Mouse (Mus musculus) neural tube, embryonic 14.5 days (tissue): ENCODE measurements at regions not wholly inside any gene's neighbourhood (a gene's known extent, or its start where the extent isn't known, plus 50 kb on each side); places are given as distances from the start of the nearest gene placed in this dataset.

Source experiments
- ATAC-seq: fragments of 200-750 bp; cut with Nextera tagmentation; 2 replicates; pipeline ENCODE4 v1.8.0; 2017; ENCODE audit warnings: low read depth, mild to moderate bottlenecking, moderate TSS enrichment, moderate library complexity
- H3K27ac ChIP-seq: fragments of 300-500 bp; sonication (generic); 2 replicates; pipeline ENCODE4 v1.5.1; 2014; ENCODE audit warnings: low read depth, mild to moderate bottlenecking, control low read depth, low read length, moderate library complexity, mixed read lengths
- H3K27me3 ChIP-seq: fragments of 300-500 bp; sonication (generic); 2 replicates; pipeline ENCODE4 v1.6.1; 2014; ENCODE audit warnings: low read length; ENCODE audit not compliant: control insufficient read depth, insufficient read depth
- H3K36me3 ChIP-seq: fragments of 300-500 bp; sonication (generic); 2 replicates; pipeline ENCODE4 v1.6.1; 2014; ENCODE audit warnings: low read length, mixed read lengths; ENCODE audit not compliant: control insufficient read depth, insufficient read depth
- H3K4me1 ChIP-seq: fragments of 300-500 bp; sonication (generic); 2 replicates; pipeline ENCODE4 v1.6.1; 2014; ENCODE audit warnings: low read length; ENCODE audit not compliant: control insufficient read depth, insufficient read depth
- H3K4me2 ChIP-seq: fragments of 300-500 bp; sonication (generic); 2 replicates; pipeline ENCODE4 v1.6.1; 2014; ENCODE audit warnings: mild to moderate bottlenecking, low read depth, low read length, control low read depth
- H3K4me3 ChIP-seq: fragments of 300-500 bp; sonication (generic); 2 replicates; pipeline ENCODE4 v1.5.1; 2014; ENCODE audit warnings: low read depth, low read length, control low read depth, mixed read lengths
- H3K9ac ChIP-seq: fragments of 300-500 bp; sonication (generic); replicated peaks from 2 replicates; pipeline ENCODE4 v1.6.1; 2014; ENCODE audit warnings: low read depth, mild to moderate bottlenecking, control low read depth, low read length, mixed read lengths
- H3K9me3 ChIP-seq: fragments of 300-500 bp; sonication (generic); 2 replicates; pipeline ENCODE4 v1.6.1; 2016; ENCODE audit warnings: low read length; ENCODE audit not compliant: control insufficient read depth
- WGBS: fragments of 180-500 bp; shearing (Covaris S2); extraction: QIAGEN DNeasy Blood & Tissue Kit; methylation state at CpG from one replicate; pipeline ENCODE4 v1.1.7; 2014; 5-methylcytosine and 5-hydroxymethylcytosine counted together

DNA sequence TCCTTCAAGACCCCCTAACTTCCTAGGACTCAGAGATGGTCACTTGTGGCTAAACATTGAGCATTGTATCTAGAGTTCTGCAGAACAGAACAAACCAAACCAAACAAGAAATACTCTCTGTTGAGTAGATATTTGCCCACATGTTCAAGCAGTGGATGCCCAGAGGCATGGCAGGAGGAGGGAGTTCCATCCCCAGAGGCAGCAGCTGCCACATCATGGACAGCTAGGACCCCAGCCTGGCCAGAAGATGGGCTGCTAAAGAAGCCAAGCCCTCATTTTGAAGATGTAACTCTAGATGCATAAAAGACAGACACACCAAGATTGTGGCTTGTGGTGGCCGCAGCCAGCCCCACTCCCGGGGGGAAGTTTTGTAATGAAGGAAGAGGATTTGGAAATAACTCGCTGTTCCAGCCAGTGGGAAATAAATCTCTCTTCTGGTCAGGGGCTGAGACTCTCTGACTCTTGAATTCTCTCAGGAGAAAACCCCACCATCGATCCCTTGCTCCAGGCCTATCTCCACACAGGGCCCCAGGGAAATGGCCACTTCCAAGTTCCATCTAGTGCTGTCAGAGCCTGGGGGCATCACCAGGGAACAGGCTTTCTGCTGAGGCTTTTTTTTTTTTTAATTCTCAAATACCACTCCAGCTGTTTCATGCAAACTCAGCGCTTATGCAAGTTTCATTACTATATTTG is 174.9 kb downstream of the Sox9 start:
- no peak overlapping the region for H3K4me3 ChIP-seq
- H3K9ac ChIP-seq: no peak overlapping the region
- H3K27me3 ChIP-seq: no peaks in the 10 kb centered on the region
- 63% methylated on average over 5 of the region's 5 CpGs for WGBS
- no peaks in the 10 kb centered on the region for H3K9me3 ChIP-seq
- ATAC-seq: no peak
- no peak overlapping the region for H3K27ac ChIP-seq
- H3K4me1 ChIP-seq: peaks cover 3% of the 10 kb centered on the region; the same call in 1 of the 2 replicates
- H3K4me2 ChIP-seq: no peak overlapping the region
- H3K36me3 ChIP-seq: no peaks in the 10 kb centered on the region

DNA sequence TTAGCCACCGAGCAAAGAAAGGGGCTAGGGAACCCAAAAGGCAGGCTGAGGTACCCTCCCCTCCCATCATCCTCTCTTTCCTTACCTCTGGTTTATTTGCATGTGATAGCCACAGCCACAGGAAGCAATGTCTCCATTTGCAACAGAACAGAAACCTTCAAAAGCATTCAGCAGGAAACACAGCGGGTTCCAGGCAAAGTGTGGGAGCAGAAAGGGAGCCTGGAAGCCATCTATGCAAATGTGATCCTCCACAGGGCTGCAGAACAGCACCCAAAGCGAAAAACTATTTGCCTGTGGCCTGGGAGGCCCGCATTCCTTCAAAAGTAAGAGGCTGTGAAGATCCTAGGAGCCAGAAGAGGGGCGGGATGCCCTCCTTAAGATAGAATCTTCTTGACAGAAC is 177.6 kb downstream of the Sox9 start:
- H3K9me3 ChIP-seq: no peaks in the 10 kb centered on the region
- no peak overlapping the region for H3K27ac ChIP-seq
- no peaks in the 10 kb centered on the region for H3K36me3 ChIP-seq
- WGBS: 14% methylated on average over 5 of the region's 5 CpGs
- ATAC-seq: no peak
- H3K9ac ChIP-seq: no peak overlapping the region
- H3K4me2 ChIP-seq: no peak overlapping the region
- H3K4me3 ChIP-seq: no peak overlapping the region
- H3K27me3 ChIP-seq: no peaks in the 10 kb centered on the region
- H3K4me1 ChIP-seq: peaks cover 3% of the 10 kb centered on the region; the same call in 1 of the 2 replicates

DNA sequence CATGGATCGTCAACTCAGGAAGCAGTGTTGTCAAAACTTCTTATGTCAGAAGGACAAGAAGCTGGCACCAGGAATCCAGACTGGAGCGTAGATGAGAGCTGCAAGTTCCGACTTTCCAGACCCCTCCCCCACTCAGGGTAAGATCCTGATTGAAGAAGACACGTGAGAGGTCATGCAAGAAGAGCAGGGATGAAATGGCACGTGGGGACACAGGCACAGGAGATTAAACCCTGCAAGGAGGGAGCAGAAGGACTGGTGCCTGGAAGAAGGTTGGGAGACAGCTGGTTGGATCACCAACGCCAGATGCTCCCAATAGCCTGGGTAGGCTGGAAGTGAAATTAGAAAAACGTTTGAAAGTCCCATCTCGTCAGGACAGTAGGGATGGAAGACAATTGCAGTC is 191.3 kb downstream of the Sox9 start:
- no peak for ATAC-seq
- WGBS: 74% methylated on average over 8 of the region's 8 CpGs

DNA sequence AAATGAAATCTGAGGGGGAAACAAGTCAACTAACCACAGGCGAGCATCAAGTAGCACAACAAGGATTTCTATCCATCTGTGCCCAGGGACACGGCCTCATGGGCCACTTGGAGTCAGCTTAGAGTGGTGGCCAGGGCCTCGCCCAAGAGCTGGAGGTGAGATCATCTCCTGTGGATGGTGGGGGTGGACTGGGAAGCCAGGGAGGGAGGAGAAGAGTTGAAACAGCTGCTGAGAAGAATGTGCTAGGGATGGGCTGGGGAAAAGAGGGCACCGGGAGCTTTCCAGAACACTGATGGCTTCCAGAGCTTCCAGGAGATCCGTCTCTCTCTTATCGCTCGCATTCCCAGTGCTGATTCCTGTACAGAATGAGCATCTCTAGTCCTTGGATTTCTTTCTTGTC is 192.9 kb downstream of the Sox9 start:
- H3K36me3 ChIP-seq: no peaks in the 10 kb centered on the region
- 0 out of 2 replicates have a peak, but pooled peaks cover 4% of the 10 kb centered on the region for H3K4me1 ChIP-seq
- H3K4me2 ChIP-seq: no peak overlapping the region
- no peaks in the 10 kb centered on the region for H3K9me3 ChIP-seq
- H3K27me3 ChIP-seq: no peaks in the 10 kb centered on the region
- 96% methylated on average over 7 of the region's 7 CpGs for WGBS
- ATAC-seq: no peak
- no peak overlapping the region for H3K27ac ChIP-seq
- H3K9ac ChIP-seq: no peak overlapping the region
- no peak overlapping the region for H3K4me3 ChIP-seq

More for the DNA sequence above, 191.3 kb downstream of the Sox9 start:
- no peaks in the 10 kb centered on the region for H3K27me3 ChIP-seq
- H3K9me3 ChIP-seq: no peaks in the 10 kb centered on the region
- H3K4me3 ChIP-seq: no peak overlapping the region
- no peak overlapping the region for H3K9ac ChIP-seq
- H3K36me3 ChIP-seq: no peaks in the 10 kb centered on the region
- no peak overlapping the region for H3K27ac ChIP-seq
- H3K4me2 ChIP-seq: no peak overlapping the region
- H3K4me1 ChIP-seq: 0 out of 2 replicates have a peak, but pooled peaks cover 4% of the 10 kb centered on the region

DNA sequence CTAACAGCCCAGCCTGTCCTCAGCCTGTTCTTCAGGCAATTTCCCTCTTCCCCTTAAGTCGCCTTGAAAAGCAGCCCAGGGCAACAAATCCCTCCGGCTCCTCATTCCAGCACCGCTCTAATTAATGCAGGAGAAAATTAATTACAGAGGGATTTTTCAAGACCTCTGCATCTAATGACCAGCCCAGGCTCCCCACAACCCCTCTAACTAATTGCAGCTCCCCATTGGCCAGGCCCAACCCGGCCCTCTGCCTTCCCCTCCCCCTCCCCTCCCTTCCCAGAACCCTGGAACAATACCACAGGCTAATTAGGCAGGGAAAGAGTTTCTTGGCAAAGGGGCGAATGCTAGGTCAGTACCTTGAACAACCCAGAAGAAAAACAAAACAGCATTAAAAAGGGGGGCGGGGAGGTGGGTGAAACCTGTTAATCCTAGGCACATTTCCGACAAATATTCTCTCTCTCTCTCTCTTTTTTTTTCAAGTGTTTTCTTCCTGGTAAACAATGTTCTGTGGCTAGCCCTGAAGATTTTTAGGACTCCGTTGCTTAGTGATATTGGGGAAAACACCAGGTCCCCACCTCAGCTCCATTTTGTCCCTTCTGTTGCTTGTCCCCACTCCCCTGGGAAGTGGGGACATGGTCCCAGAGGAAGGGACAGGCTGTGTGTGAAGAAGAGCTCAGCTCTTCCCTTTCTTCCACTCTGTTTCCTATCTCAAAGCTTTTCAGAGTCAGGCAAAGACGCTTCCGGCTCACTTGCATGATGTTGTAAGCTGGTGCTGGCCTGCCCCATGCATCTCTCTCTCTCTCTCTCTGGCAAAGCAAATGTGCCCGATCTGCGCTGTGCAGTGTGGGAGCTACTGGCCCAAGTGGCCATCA is 195.1 kb downstream of the Sox9 start:
- H3K4me1 ChIP-seq: peaks cover 6% of the 10 kb centered on the region; the same call in 1 of the 2 replicates
- H3K4me2 ChIP-seq: no peak overlapping the region; the same call in 1 of the 2 replicates
- ATAC-seq: peak; percentile 91
- H3K27ac ChIP-seq: 0 out of 2 replicates have a peak overlapping the region, but pooled peaks have one; percentile 34
- no peaks in the 10 kb centered on the region for H3K9me3 ChIP-seq
- no peak overlapping the region for H3K9ac ChIP-seq
- WGBS: 12% methylated on average over 12 of the region's 12 CpGs
- no peak overlapping the region for H3K4me3 ChIP-seq
- H3K36me3 ChIP-seq: no peaks in the 10 kb centered on the region
- no peaks in the 10 kb centered on the region for H3K27me3 ChIP-seq

DNA sequence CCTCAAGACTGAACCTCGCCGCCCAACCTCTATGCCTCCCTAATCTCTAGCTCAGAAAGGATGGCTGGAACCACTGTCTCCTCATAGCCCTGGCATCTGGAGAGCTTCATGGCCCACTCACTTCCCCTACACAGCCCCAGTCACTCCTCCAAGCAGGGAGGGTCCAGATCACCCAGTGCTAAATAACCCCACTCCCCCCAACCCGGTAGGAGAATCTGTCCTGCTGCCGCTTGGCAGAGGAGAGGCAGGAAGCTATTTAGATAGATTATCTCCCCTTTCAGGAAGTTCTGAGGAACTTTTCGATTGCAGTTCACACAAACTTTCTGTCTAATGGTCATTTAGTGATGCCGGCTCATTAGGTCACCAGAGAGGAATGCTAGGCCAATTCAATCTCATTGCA is 196.9 kb downstream of the Sox9 start:
- no peak for ATAC-seq
- H3K36me3 ChIP-seq: no peaks in the 10 kb centered on the region
- no peak overlapping the region for H3K4me2 ChIP-seq
- no peak overlapping the region for H3K4me3 ChIP-seq
- no peaks in the 10 kb centered on the region for H3K27me3 ChIP-seq
- peaks cover 17% of the 10 kb centered on the region for H3K4me1 ChIP-seq
- WGBS: 43% methylated on average over 6 of the region's 6 CpGs
- H3K27ac ChIP-seq: no peak overlapping the region
- no peaks in the 10 kb centered on the region for H3K9me3 ChIP-seq
- no peak overlapping the region for H3K9ac ChIP-seq

DNA sequence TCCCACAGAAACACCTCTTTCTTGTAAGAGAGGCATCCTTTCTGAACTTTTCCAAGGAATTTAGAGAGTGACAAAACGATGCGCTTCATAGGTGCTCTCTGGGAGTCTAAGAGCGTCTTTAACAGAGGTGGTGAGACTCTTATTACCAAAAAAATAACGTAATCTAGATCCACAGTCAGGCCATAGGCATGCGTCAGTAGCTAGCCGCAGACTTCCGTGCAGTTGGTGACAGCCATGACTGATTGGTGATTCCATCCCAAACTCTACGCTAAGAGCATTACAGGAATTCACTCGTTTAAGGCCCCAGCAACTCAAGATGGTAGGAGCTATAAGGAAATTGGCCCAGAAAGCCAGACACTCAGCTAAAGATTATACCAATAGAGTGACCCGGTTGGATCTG is 197.4 kb downstream of the Sox9 start:
- Histone ChIP-seq H3K9me3 (no peaks in the 10 kb centered on the region), H3K4me1 (peaks cover 17% of the 10 kb centered on the region), H3K27me3 (no peaks in the 10 kb centered on the region), H3K4me2 (no peak overlapping the region), H3K9ac (no peak overlapping the region), H3K36me3 (no peaks in the 10 kb centered on the region), H3K27ac (no peak overlapping the region), H3K4me3 (no peak overlapping the region)
- WGBS: 77% methylated on average over 10 of the region's 10 CpGs
- no peak for ATAC-seq

DNA sequence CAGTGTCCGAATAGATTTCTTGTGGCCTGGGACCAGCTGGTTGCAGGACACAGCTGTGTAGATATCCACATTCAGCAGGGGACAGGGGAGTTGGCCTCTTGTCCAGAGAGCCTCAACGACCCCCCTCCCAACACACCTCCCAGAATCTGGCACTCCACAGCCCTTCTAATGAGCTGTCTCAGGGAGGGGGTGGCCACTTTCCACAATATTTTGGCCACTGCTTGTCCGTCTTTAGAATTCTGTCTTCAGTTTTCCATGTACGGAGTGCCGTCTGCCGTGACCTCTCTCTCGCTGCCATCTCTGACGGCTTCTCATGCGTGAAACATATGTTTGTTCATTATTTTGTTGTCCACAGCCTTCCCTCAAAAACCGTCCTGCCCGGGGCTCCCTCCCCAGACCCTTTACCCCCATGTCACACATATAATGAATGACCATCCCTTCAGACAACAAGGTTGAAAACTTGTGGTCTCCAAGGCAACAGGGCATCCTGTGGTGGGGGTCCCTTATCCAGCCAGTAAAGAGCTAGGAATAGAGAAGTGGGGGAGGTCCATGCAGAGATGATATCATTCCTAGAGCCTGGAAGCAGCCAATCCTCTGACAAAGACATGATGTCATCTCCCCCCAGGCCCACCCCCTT is 200.3 kb downstream of the Sox9 start:
- Histone ChIP-seq H3K9me3 (no peaks in the 10 kb centered on the region), H3K4me3 (no peak overlapping the region), H3K36me3 (no peaks in the 10 kb centered on the region), H3K4me1 (peaks cover 16% of the 10 kb centered on the region), H3K27ac (peak overlapping the region; percentile 57; the same call in 1 of the 2 replicates), H3K9ac (no peak overlapping the region), H3K27me3 (no peaks in the 10 kb centered on the region), H3K4me2 (0 out of 2 replicates have a peak overlapping the region, but pooled peaks have one; percentile 8)
- ATAC-seq: peak; percentile 86
- WGBS: 17% methylated on average over 11 of the region's 11 CpGs
